Mouse (Mus musculus) testis, adult 2 months (tissue): Measurements from ENCODE around the gene Btbd1. TPM values are rescaled to one million over a fixed set of nuclear protein-coding genes. Genes with fewer than 3 reads are reported as not detected.

Experiments
- H3K27ac ChIP-seq: fragments of 200-500 bp; 2 replicates; pipeline ENCODE4 v1.5.1; 2012; ENCODE audit warnings: low read depth, low read length; ENCODE audit not compliant: control insufficient read depth, insufficient read depth
- H3K27me3 ChIP-seq: fragments of 200-500 bp; 2 replicates; pipeline ENCODE4 v1.6.1; 2012; ENCODE audit warnings: mild to moderate bottlenecking, low read length, moderate library complexity; ENCODE audit not compliant: control insufficient read depth, insufficient read depth
- H3K36me3 ChIP-seq: fragments of 200-500 bp; 2 replicates; pipeline ENCODE4 v1.6.1; 2012; ENCODE audit warnings: mild to moderate bottlenecking, low read length; ENCODE audit not compliant: control insufficient read depth, insufficient read depth
- H3K4me1 ChIP-seq: fragments of 200-500 bp; 2 replicates; pipeline ENCODE4 v1.6.1; 2012; ENCODE audit warnings: low read length; ENCODE audit not compliant: control insufficient read depth, insufficient read depth
- H3K4me3 ChIP-seq: fragments of 200-500 bp; 2 replicates; pipeline ENCODE4 v1.5.1; 2012; ENCODE audit warnings: low read depth, mild to moderate bottlenecking, low read length, moderate library complexity, mixed read lengths; ENCODE audit not compliant: control insufficient read depth
- CTCF ChIP-seq: fragments of 200-500 bp; IDR thresholded peaks from 2 replicates; pipeline ENCODE4 v1.5.1; 2012; ENCODE audit warnings: low read depth, mild to moderate bottlenecking, inconsistent platforms, low read length, moderate library complexity; ENCODE audit not compliant: control insufficient read depth, insufficient read depth, insufficient replicate concordance
- POLR2A ChIP-seq: fragments of 200-500 bp; IDR thresholded peaks from 2 replicates; pipeline ENCODE4 v1.6.1; 2012; ENCODE audit warnings: low read depth, mild to moderate bottlenecking, inconsistent platforms, low read length, moderate library complexity; ENCODE audit not compliant: control insufficient read depth
- polyA plus RNA-seq: library from polyadenylated mRNA; depleted of rRNA; stranded (reverse); fragments of >200 nt; gene quantifications from 2 replicates; pipeline ENCODE4 v1.2.3, GENCODE M21; 2012

Gene Btbd1
- polyA plus RNA-seq, 1 experiment, result 202 TPM

GRCm38 (mm10) chr7:81858968-81859721, 29.9 kb upstream of the Btbd1 start, which contains the start of gene Tm6sf1:
Tm6sf1 (plus strand) TSS chr7:81859001.
- TF ChIP-seq POLR2A (no peak), CTCF (no peak)
- Histone ChIP-seq H3K27me3 (no peaks in the 10 kb centered on the region), H3K36me3 (no peaks in the 10 kb centered on the region), H3K27ac (peak within 1 kb of the TSS; percentile 37), H3K4me3 (peak within 1 kb of the TSS; percentile 73), H3K4me1 (peaks cover 14% of the 10 kb centered on the region)

GRCm38 (mm10) chr7:81858236-81858635, 29.0 kb upstream of the Btbd1 start:
- H3K27me3 ChIP-seq, result no peaks in the 10 kb centered on the region
- H3K36me3 ChIP-seq, result no peaks in the 10 kb centered on the region
- H3K4me1 ChIP-seq, result peaks cover 14% of the 10 kb centered on the region
- TF ChIP-seq POLR2A (no peak), CTCF (no peak)
- no peak overlapping the region for H3K4me3 ChIP-seq
- H3K27ac ChIP-seq, result no peak overlapping the region

- no peaks in the 10 kb centered on the region for H3K36me3 ChIP-seq
- no peak overlapping the region for H3K27ac ChIP-seq
- H3K4me3 ChIP-seq, result no peak overlapping the region
- TF ChIP-seq CTCF (no peak), POLR2A (no peak)
- no peaks in the 10 kb centered on the region for H3K27me3 ChIP-seq
- peaks cover 14% of the 10 kb centered on the region for H3K4me1 ChIP-seq
These were observed 27.0 kb upstream of the Btbd1 start for GRCm38 (mm10) chr7:81856221-81856620.

- H3K4me1 ChIP-seq, result peaks cover 14% of the 10 kb centered on the region
- no peak within 1 kb of the TSS for H3K27ac ChIP-seq
- H3K36me3 ChIP-seq, result no peaks in the 10 kb centered on the region
- TF ChIP-seq POLR2A (no peak), CTCF (no peak)
- H3K27me3 ChIP-seq, result no peaks in the 10 kb centered on the region
- no peak within 1 kb of the TSS for H3K4me3 ChIP-seq
These were observed 26.5 kb upstream of the Btbd1 start, which contains the start of gene Gm10160 for GRCm38 (mm10) chr7:81855694-81856093. Gm10160 (minus strand) TSS chr7:81855794.

- no peaks in the 10 kb centered on the region for H3K27me3 ChIP-seq
- H3K27ac ChIP-seq, result no peak overlapping the region
- TF ChIP-seq POLR2A, result no peak
- no peak for TF ChIP-seq CTCF
- no peaks in the 10 kb centered on the region for H3K36me3 ChIP-seq
- no peak overlapping the region for H3K4me3 ChIP-seq
- peaks cover 10% of the 10 kb centered on the region for H3K4me1 ChIP-seq
These were observed 25.5 kb upstream of the Btbd1 start for GRCm38 (mm10) chr7:81854568-81855307.

GRCm38 (mm10) chr7:81851706-81852105, 22.5 kb upstream of the Btbd1 start:
- Histone ChIP-seq H3K36me3 (no peaks in the 10 kb centered on the region), H3K27ac (no peak overlapping the region), H3K4me1 (no peaks in the 10 kb centered on the region), H3K4me3 (no peak overlapping the region), H3K27me3 (no peaks in the 10 kb centered on the region)
- TF ChIP-seq CTCF, result no peak
- TF ChIP-seq POLR2A, result no peak

- H3K27me3 ChIP-seq, result no peaks in the 10 kb centered on the region
- TF ChIP-seq CTCF (no peak), POLR2A (no peak)
- H3K4me1 ChIP-seq, result no peaks in the 10 kb centered on the region
- no peaks in the 10 kb centered on the region for H3K36me3 ChIP-seq
- H3K4me3 ChIP-seq, result no peak overlapping the region
- H3K27ac ChIP-seq, result no peak overlapping the region
These were observed 20.9 kb upstream of the Btbd1 start for GRCm38 (mm10) chr7:81850171-81850570.
